Mouse (Mus musculus): ENCODE measurements around the gene Ralgps1.

DNA sequence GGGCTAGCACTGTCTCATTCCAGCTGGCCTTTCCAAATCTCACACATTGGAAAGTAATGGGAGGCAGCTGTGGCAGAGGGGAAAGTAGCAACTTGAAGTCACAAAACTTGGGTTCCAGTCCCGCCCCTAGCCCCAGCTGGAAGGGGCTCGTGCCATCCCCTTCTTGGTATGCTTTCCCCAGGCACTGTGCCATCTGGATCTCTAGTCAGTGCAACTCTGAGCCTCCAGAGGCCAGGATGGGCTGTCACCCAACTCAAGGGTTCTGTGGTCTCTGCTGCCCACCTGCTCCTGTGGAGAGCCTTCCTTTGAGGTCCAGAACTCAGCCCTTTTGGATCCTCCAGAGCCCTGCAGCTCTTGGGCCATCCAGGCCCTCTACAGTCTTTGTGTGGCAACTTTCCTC is 209.2 kb downstream of the Ralgps1 start:
- TF ChIP-seq POLR2A (IDR thresholded peaks at IDR 0.05; ENCODE audit: control insufficient read depth, extremely low read depth, insufficient read depth, low read length, poor library complexity) (no peak), CTCF (IDR thresholded peaks at IDR 0.05; ENCODE audit: borderline replicate concordance, control insufficient read depth, extremely low read depth, insufficient read depth, low read length, poor library complexity) (no peak)

Measured in thymus, adult 2 months (tissue).